Mouse (Mus musculus) thymus, adult 2 months (tissue): ENCODE measurements around the gene Fibp. TPM values are rescaled to one million over a fixed set of nuclear protein-coding genes. Genes with fewer than 3 reads are reported as not detected.

Experiments used
- DNase-seq: peaks from one replicate; pipeline ENCODE4 v3.0.0; 2021
- H3K27ac ChIP-seq: fragments of 200-500 bp; 2 replicates; pipeline ENCODE4 v1.5.1; 2012; ENCODE audit warnings: low read length, control low read depth; ENCODE audit not compliant: control insufficient read depth, insufficient read depth
- H3K27me3 ChIP-seq: fragments of 200-500 bp; 2 replicates; pipeline ENCODE4 v1.6.1; 2012; ENCODE audit warnings: mild to moderate bottlenecking, low read length, moderate library complexity, mixed read lengths; ENCODE audit not compliant: control insufficient read depth, insufficient read depth
- H3K36me3 ChIP-seq: fragments of 200-500 bp; 2 replicates; pipeline ENCODE4 v1.6.1; 2012; ENCODE audit warnings: mild to moderate bottlenecking, low read length, moderate library complexity; ENCODE audit not compliant: control insufficient read depth, insufficient read depth
- H3K4me1 ChIP-seq: fragments of 200-500 bp; replicated peaks from 2 replicates; pipeline ENCODE4 v1.6.1; 2012; ENCODE audit warnings: low read length; ENCODE audit not compliant: control insufficient read depth, insufficient read depth
- H3K4me3 ChIP-seq: fragments of 200-500 bp; 2 replicates; pipeline ENCODE4 v1.5.1; 2012; ENCODE audit warnings: mild to moderate bottlenecking, low read length, control low read depth, moderate library complexity; ENCODE audit not compliant: control insufficient read depth, insufficient read depth
- CTCF ChIP-seq: fragments of 200-500 bp; IDR thresholded peaks from 2 replicates; pipeline ENCODE4 v1.5.1; 2012; ENCODE audit warnings: mild to moderate bottlenecking, control low read depth, low read length, moderate library complexity, borderline replicate concordance; ENCODE audit not compliant: control insufficient read depth, poor library complexity, insufficient read depth; ENCODE audit errors: extremely low read depth
- POLR2A ChIP-seq: fragments of 200-500 bp; IDR thresholded peaks from 2 replicates; pipeline ENCODE4 v1.6.1; 2012; ENCODE audit warnings: mild to moderate bottlenecking, low read length, control low read depth, moderate library complexity; ENCODE audit not compliant: control insufficient read depth, poor library complexity, insufficient read depth; ENCODE audit errors: extremely low read depth
- WGBS: fragments of 180-500 bp; shearing (Covaris S2); methylation state at CpG from one replicate; pipeline ENCODE4 v1.1.7; 2018; 5-methylcytosine and 5-hydroxymethylcytosine counted together
- polyA plus RNA-seq: library from polyadenylated mRNA; depleted of rRNA; stranded (reverse); fragments of >200 nt; gene quantifications from 2 replicates; pipeline ENCODE4 v1.2.3, GENCODE M21; 2012

Gene Fibp
- polyA plus RNA-seq, 1 experiment, result 157 TPM

DNA sequence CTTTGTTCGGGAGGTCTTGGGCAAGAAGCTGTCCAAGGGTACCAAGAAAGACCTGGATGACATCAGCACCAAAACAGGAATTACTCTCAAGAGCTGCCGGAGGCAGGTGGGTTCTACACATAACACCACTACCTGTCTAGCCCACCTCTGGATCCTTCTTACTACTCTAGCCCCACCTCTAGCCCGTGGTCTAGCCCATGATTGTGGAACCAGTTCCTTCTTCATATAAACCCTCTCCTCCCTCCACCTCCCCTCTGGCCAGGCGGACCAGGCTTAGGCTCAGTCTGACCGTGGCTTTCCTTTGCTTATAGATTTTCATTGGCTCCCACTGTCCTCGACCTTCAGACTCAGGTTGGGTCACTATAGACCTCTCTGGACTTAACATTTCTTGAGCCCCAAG, 996 bp downstream of the Fibp start:
- WGBS, result 84% methylated on average over 6 of the region's 6 CpGs
- peaks cover 15% of the 10 kb centered on the region for H3K4me1 ChIP-seq
- no peak overlapping the region for H3K27ac ChIP-seq
- TF ChIP-seq CTCF (no peak), POLR2A (no peak)
- H3K27me3 ChIP-seq, result no peaks in the 10 kb centered on the region
- peaks cover 5% of the 10 kb centered on the region for H3K36me3 ChIP-seq
- H3K4me3 ChIP-seq, result no peak overlapping the region
- no peak for DNase-seq

DNA sequence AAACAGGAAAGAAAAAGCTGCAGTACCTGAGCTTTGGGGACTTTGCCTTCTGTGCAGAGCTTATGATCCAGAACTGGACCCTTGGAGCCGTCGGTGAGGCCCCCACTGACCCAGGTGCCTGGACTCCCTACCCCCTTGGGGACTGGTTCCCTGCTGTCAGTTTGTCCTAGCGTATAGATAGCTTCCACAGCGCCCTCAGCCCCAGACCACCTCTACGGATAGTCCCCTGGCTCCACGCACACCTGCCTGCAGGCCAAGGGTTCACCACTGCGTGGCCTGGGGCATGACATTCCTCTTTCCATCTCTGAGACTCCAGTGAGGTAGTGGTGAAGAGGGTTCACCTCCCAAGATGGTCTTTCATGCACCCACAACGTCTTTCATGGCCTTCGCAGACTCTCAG, 2.8 kb downstream of the Fibp start:
- no peak for DNase-seq
- WGBS, result 94% methylated on average over 9 of the region's 9 CpGs
- H3K4me1 ChIP-seq, result peaks cover 14% of the 10 kb centered on the region
- peaks cover 5% of the 10 kb centered on the region for H3K36me3 ChIP-seq
- H3K27me3 ChIP-seq, result no peaks in the 10 kb centered on the region
- H3K4me3 ChIP-seq, result no peak overlapping the region
- TF ChIP-seq CTCF (no peak), POLR2A (no peak)
- H3K27ac ChIP-seq, result no peak overlapping the region

DNA sequence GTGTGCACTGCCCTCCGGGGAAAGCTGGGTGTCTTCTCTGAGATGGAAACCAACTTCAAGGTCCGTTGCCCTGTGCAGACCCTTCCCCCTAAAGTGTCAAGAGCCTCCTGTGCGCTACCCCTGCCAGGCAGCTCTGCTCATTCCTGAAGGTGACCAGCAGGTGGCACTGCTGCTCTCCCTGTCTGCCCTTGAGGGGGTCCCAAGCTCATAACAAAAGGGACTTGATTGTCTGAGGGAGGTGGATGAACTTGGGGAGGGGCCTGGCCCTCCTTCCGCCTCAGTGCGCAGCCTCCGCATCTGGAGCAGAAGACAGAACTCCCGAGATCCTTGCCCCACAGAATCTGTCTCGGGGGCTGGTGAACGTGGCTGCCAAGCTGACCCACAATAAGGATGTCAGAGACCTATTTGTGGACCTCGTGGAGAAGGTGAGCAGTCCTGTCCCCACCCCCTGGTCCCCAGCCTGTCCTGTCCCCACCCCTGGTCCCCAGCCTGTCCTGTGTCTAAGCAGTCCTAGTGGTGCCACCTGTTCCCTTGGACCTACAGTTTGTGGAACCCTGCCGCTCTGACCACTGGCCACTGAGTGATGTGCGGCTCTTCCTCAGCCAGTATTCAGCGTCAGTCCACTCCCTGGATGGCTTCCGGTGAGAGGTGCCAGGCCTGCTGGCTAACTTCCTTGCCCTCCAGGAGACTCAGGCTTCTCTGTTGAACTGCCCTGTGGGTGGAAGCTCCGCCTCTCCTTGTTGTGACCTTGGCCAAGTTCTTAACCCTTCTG, 3.6 kb downstream of the Fibp start:
- Histone ChIP-seq H3K27me3 (no peaks in the 10 kb centered on the region), H3K36me3 (peaks cover 5% of the 10 kb centered on the region), H3K4me1 (peaks cover 20% of the 10 kb centered on the region), H3K27ac (no peak overlapping the region), H3K4me3 (no peak overlapping the region)
- DNase-seq, result peak; percentile 72
- TF ChIP-seq POLR2A, result no peak
- TF ChIP-seq CTCF, result peak; percentile 91
- 78% methylated on average over 15 of the region's 15 CpGs for WGBS

DNA sequence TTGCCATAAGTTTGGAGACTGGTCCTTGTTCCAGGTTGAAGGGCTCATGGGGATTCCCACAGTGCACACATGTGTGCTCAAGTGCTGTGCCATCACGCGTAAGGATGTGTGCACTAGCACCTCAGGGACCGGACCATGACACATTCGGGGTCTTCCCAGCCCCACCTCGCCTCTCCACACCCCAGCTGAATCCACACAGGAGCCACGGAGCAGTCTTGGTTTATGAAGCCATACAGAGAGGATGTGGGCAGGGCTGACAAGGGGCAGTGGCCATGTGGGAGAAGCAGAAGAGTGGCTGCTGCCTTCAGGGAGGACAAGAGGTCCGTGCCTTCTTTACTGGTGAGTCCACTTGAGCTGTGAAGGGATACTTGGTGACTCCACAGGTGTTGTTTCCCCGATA, 4.6 kb downstream of the Fibp start:
- Histone ChIP-seq H3K4me1 (peaks cover 19% of the 10 kb centered on the region), H3K36me3 (peaks cover 5% of the 10 kb centered on the region), H3K27me3 (no peaks in the 10 kb centered on the region), H3K4me3 (no peak overlapping the region), H3K27ac (no peak overlapping the region)
- TF ChIP-seq CTCF (no peak), POLR2A (no peak)
- DNase-seq, result no peak
- 93% methylated on average over 8 of the region's 8 CpGs for WGBS

DNA sequence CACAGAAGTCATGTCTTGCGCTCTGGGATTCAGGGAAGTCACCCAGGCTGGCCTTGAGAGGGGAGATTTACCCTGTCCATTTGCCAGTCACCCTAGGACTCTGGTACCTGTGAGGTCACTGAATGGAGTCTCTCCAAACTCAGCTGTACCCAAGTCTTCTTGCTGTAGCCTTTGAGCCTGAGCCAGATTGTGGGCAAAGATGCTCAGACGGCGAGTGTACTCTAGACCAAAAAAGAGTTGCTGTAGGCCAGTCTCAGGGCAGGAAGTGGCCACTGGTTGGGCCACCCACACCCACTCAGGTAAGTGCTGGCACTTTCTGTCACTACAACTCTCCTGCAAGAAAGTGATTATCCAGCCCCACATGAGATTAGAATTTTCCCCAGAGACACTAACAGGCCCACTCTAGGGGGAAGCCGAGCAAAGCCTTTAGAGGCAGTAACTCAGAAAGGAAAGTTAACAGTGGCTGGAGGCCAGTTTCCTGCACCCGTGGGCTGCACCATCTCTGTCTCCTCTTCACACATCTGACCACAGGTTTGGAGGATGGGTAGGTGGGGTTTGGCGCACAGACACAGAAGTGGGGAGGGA, 6.6 kb downstream of the Fibp start:
- Histone ChIP-seq H3K4me1 (peaks cover 15% of the 10 kb centered on the region), H3K36me3 (peaks cover 5% of the 10 kb centered on the region), H3K27me3 (no peaks in the 10 kb centered on the region), H3K4me3 (no peak overlapping the region), H3K27ac (peak overlapping the region; percentile 23; the same call in 1 of the 2 replicates)
- WGBS, result 51% methylated on average over 6 of the region's 6 CpGs
- no peak for TF ChIP-seq CTCF
- no peak for TF ChIP-seq POLR2A
- DNase-seq, result no peak

DNA sequence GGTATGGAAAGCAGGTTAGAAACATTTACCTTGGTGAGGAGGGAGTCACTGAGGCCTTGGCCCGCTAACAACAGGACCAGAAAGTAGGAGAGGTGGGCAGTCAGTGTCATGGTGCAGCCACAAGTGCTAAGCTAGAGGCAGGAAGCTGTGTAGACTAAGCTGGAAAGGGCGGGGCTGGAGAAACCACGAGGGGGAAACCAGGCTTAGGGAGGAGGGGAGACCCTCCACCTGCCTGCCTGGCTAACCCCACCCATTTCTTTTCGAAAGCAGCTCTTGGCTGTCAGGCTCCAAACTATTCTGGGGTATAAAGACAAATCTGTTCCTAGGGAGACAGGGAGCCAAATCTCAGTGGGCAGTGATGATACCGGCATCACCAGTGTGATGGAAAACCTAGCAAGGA, 8.0 kb downstream of the Fibp start, which contains the start of gene Ctsw:
Ctsw (minus strand) TSS at position 134 of the 400 bp plus-strand sequence.
- H3K4me1 ChIP-seq, result peaks cover 15% of the 10 kb centered on the region
- peaks cover 5% of the 10 kb centered on the region for H3K36me3 ChIP-seq
- WGBS, result 9% methylated on average over 5 of the region's 5 CpGs
- H3K27ac ChIP-seq, result peak within 1 kb of the TSS; percentile 7
- peak; percentile 72 for DNase-seq
- TF ChIP-seq CTCF, result no peak
- TF ChIP-seq POLR2A, result 0 out of 2 replicates have a peak, but pooled peaks have one; percentile 22
- 0 out of 2 replicates have a peak within 1 kb of the TSS, but pooled peaks have one; percentile 1 for H3K4me3 ChIP-seq
- H3K27me3 ChIP-seq, result no peaks in the 10 kb centered on the region
